Mouse (Mus musculus): Measurements from ENCODE around the gene Pi4ka.
A peak's percentile ranks its signal among the peaks of the same experiment; 100 is the strongest.

The Pi4ka gene

GRCm38 (mm10) chr16:17405736-17406443 lies at the start of gene Pi4ka, which contains the start of gene Snap29:
Gene Pi4ka, minus strand, starts transcription at chr16:17406314.
Gene Snap29, plus strand, starts transcription at chr16:17405986.
- DNase-seq, result peak; percentile 100

DNA sequence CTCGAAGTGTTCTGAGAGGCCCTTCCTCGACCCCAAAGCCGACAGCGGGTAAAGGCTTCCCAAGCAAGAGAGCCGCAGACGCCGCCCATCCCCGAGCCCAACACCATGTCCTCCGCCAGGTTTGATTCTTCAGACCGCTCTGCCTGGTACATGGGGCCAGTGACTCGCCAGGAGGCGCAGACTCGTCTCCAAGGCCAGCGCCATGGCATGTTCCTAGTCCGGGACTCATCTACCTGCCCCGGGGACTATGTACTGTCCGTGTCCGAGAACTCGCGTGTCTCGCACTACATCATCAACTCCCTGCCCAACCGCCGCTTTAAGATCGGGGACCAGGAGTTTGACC lies 46.2 kb upstream of the Pi4ka start:
- peak; percentile 21 for DNase-seq

DNA sequence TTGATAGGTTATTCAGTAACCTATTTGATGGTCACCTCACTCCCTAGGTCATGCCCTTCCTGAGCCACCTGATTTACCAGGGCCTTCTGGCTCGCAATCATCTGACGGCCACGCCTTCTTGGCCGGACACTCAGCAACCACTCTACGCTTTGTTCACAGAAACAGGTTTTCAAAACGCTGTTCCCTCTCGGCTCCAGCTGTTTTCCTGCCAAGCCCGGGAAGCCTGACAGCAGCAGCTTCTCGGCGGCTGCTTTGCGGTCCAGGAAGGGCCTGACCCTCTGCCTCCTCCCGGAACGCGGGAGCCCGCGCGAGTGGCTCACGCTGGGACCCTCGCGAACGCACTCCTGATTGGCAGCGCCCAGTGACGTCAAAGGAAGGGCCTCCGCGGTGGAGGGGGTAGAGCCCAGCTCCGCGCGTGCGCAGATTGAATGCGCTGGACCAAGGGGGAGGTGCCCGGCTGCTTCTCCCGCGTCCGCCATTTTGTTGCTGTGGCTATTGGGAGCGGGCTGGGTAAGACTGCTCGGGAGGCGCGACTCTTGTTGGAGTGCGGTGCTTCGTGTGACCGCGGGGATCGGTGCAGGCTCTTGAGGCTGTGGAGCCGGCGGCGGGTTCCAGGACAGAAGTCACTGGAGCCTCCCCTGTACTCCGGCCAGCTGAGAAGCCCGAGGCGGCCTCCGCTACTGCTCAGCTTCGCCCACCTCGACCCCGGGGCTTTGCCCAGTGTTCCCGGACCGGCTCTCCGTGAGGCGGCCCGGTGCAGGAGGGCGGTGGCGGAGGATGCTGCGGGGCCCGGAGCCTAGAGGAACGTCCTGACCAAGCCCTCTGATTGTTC lies 45.6 kb upstream of the Pi4ka start, which contains the start of gene Crkl:
TSS of gene Crkl (plus strand) at position 447 of the 832 bp plus-strand sequence.
- DNase-seq, result peak; percentile 97

GRCm38 (mm10) chr16:17432576-17432975 lies 26.5 kb upstream of the Pi4ka start:
- no peak for DNase-seq

- no peak for DNase-seq
Measured at GRCm38 (mm10) chr16:17423021-17423420, 16.9 kb upstream of the Pi4ka start.

- DNase-seq, result no peak
Measured at GRCm38 (mm10) chr16:17410209-17410608, 4.1 kb upstream of the Pi4ka start.

- DNase-seq, result no peak
Measured at GRCm38 (mm10) chr16:17409046-17409445, 2.9 kb upstream of the Pi4ka start.

DNA sequence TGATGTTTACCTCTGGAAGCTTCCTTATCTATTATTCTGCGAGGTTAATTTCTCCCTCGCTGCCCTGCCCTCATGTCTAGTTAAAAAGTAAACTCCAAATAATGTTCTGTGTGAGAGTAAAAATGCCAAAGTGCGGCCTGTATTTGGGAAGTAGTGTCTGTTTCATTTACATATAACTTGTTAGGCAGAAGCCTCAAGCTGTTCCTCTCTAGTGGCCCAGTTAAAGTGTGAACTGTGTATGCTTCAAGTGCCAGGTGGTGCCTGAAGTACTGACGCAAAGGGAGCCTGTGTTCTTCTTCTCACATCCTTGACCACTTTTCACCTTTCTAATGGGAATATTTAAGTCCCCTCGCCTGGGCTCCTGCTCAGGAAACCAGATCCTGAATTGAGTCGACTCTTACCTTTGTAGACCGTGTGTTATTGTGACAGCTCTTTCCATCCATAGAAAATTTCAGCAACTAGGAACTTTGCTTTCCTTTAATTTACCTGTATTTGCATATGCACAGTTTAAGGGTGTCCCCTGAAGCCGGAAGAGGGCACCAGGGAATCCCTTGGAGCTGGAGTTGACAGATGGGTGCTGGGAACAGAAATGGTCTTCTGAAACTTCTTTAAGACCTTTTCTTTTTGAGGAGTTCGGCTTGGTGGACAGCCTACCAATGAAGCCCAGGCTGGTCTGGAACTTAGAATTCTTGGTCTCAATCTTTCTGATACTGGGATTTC lies 558 bp upstream of the Pi4ka start:
- peak; percentile 26 for DNase-seq

DNA sequence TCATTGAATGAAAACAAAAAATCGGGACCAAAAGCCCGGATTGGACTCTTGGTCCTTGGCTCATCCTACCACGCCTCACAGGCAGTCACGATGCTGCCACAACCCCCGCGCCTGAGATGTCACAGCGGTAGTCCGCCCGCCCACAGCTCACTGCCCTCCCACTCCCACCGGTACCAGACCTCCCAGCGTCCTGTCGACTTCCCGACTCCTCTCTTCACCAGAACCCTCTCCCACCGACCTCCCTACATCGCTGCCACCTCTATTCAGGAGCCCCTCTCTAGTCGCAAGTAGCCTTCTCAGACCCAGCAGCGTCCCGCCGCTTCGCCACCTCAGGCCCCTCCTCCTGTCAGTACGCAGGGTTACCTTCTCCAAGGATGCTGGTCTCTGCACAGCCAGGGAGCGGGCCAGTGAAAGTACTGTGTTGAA lies 830 bp downstream of the Pi4ka start:
- DNase-seq, result peak; percentile 84

- no peak for DNase-seq
Measured at GRCm38 (mm10) chr16:17402855-17403254, 3.3 kb downstream of the Pi4ka start.

DNA sequence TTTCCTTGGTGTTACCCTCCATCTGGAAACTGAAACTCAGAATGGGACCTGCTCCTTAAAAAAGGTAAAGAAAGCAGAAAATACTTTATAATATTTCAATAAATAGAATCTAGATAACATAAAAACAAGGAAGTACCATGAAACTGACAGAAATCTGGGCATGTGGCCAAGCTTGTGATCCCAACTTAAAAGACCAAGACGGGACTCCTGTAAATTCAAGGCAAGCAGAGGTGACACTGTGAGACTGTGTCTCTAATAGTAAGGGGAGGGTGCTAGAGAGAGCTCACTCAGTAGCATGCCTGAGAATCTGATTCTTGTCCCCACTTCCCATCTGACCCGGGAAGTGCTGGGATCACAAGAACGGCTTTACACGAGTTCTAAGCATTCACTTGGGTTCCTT lies 13.3 kb downstream of the Pi4ka start:
- no peak for DNase-seq

DNA sequence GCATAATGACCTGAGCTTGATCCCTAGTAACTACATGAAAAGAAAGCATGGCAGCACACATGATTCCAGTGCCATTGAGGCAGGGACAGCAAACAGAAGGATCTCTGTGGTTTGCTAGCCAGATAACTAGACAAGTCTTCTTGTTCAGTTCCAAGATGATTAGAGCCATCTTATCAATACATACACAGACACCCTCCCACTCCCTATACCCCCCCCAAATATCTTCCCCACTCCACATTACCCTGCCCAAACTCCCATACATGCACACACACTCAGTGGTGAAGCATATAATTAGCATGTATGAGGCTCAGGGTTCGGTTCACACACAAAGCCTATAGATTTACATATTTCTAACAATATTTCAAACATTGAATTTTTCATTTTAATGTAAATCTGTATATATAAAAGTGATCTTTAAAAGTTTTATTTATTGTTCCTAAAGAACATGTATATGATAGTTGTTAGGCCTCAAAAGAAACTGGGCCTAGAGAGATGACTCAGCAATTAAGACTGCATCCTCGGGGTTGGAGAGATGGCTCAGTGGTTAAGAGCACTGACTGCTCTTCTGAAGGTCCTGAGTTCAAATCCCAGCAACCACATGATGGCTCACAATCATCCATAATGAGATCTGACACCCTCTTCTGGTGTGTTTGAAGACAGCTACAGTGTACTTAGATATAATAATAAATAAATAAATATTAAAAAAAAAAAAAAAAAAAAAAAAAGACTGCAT lies 22.4 kb downstream of the Pi4ka start:
- DNase-seq, result no peak

DNA sequence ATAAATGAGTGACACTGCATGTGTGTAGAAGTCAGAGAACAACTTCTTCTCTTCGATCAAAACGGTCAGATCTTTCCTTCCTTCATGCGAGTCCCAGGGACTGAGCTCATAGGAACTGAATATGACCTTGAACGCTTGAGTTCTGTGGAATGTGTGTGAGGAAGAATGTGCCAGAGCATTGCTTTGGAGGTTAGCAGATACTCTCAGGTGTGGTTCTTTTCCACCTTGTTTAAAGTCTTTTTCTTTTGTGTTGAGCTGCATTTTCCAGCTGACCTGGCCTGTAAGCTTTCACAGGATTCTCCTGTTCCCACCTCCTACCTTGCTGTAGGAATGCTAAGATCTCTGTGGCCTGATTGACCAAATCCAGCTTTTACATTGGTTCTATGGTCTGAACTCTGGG lies 23.8 kb downstream of the Pi4ka start:
- DNase-seq, result no peak

GRCm38 (mm10) chr16:17358787-17359186 lies 47.3 kb downstream of the Pi4ka start:
- no peak for DNase-seq

DNA sequence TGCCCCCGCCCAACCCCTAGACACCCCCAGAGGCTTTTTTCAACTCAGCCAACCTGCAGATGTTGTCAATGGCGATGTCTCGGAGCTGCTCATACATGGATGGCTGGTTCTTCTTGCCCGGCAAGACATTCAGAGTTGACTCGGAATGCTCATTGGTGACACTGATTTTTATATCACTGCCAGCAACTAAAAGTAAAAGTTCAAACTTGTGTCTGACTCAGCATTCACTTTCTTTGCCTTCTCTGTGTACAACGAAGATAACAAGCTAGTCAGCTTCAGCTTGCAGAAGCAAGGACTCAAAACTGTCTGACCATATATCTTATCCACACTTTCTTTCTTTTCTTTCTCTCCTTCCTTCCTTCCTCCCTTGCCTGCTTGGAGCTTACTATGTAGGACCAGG lies 50.1 kb downstream of the Pi4ka start:
- no peak for DNase-seq

- no peak for DNase-seq
Measured at GRCm38 (mm10) chr16:17346766-17347165, 59.3 kb downstream of the Pi4ka start.

- no peak for DNase-seq
Measured at GRCm38 (mm10) chr16:17345813-17346155, 60.3 kb downstream of the Pi4ka start.

DNA sequence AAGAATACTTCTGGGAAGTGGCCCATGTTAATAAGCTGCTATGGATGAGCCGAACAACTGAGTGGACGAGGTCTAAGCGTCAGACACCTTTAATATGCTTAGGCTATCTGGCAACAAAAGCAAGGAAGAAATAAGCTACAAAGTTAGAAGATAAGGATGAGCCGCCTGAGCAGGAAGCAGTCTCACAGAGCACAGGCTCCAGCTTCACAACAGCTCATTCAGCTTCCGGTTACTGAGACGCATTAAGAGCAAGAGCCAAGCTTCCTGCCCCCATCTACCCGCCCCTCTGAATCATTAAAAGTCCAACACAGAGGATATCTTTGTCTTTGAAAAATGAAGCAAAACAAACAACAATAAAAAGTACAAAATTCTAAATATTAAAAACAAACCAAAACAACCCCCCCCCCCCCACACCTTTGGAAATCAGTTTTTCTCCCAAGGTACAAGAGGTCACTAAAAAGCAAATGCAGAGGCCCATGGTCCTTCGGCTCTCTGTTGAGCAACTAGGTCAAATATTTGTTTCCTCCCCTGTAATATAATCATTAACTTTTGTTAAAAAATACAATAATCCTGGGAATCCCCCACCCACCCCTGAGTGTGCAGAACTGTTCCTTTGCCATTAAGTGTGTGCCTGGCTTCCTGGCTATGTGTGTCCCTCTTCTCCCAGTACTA lies 60.8 kb downstream of the Pi4ka start:
- DNase-seq, result no peak

DNA sequence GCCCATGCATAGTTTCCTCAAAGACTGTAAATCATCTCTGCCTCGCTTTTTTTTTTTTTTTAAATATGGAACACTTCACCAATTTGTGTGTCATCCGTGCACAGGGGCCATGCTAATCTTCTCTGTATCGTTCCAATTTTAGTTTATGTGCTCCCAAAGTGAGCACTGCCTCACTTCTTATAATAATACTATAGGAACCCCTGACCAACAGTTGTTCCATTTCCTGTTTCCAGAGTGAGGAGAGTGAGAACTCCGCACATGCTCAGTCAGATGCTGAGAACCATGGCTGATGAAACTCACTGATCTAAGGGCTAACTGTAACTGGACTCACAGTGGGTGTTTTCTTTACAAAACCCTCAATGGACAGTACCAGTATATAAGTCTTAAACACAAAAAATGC lies 64.3 kb downstream of the Pi4ka start:
- DNase-seq, result no peak

- DNase-seq, result no peak
Measured at GRCm38 (mm10) chr16:17340705-17341104, 65.4 kb downstream of the Pi4ka start.

- DNase-seq, result no peak
Measured at GRCm38 (mm10) chr16:17339701-17340100, 66.4 kb downstream of the Pi4ka start.

DNA sequence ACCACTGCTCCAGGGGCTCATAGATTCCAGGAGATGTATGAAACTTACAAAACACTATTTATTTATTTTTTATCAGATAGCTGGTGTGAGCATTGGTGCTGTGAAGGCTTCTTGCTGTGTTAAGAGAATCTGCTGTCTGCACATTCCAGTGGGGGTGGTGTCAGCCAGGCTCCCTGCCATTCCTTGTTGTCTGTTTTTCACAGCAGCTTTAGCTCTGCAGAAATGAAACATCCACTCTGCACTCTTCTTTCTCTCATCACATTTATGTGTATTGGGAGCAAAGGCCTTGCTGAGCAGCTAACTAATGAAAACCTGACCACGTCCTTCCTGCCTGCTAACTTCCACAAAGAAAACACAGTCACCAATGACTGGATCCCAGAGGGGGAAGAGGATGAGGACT lies 70.0 kb downstream of the Pi4ka start:
- DNase-seq, result no peak
